Mouse (Mus musculus): Measurements from ENCODE around the gene Atp13a3. TPM values are rescaled to one million over a fixed set of nuclear protein-coding genes. Genes with fewer than 3 reads are reported as not detected.

Gene Atp13a3
- polyA plus RNA-seq, 1 experiment from 2014 or later: 10.2 TPM

DNA sequence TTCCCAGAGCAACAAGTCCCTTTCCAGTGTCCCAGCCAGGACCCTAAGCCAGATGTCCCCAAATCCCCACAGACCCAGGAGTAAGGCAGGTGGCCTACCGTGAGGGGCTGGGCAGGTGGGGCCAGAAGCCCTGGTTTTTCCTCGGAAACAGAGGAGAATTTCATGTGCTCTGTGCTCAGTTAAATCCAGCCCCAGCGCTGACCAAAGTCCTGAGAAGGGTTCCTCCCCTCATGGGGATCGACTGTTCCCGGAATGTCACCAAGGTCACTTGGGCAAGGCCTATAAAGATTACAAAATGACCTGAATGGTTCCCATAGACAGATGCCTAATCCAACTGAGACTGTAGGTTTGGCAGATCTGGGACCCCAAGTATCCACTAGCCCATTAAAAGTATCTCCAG lies 138.4 kb downstream of the Atp13a3 start, which contains the start of gene Cpn2:
Gene Cpn2, minus strand, starts transcription at position 141 of the 400 bp plus-strand sequence.
- 66% methylated on average over 5 of the region's 5 CpGs for WGBS
- Histone ChIP-seq H3K9me3 (no peaks in the 10 kb centered on the region), H3K36me3 (no peaks in the 10 kb centered on the region), H3K4me3 (no peak within 1 kb of the TSS), H3K9ac (no peak within 1 kb of the TSS), H3K27me3 (no peaks in the 10 kb centered on the region), H3K27ac (no peak within 1 kb of the TSS), H3K4me2 (no peak within 1 kb of the TSS), H3K4me1 (peaks cover 24% of the 10 kb centered on the region)
- ATAC-seq (ENCODE audit: insufficient number of reproducible peaks, low FRiP score, low TSS enrichment, low read depth): no peak

DNA sequence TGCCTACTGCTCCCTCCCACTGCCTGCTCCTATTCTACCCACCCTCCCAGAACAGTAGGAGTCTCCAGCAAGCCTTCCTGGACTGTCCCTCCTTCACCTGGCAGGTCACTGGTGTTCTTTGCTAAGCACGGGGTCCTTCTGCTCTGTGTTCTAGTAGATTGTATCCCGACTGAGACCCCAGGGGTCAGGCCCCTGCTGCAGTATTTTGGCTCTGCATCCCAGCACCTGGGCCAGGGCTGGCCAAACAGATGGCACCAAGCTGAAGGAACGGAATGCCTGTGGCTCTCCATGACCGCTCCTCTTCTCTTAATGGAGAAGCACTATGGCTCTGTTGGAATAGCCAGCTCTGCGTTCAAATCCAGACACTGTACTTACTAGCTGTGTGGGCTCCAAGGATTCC lies 139.2 kb downstream of the Atp13a3 start:
- H3K9ac ChIP-seq: no peak overlapping the region
- no peak for ATAC-seq (ENCODE audit: insufficient number of reproducible peaks, low FRiP score, low TSS enrichment, low read depth)
- 76% methylated on average over 5 of the region's 5 CpGs for WGBS
- no peaks in the 10 kb centered on the region for H3K27me3 ChIP-seq
- H3K36me3 ChIP-seq: no peaks in the 10 kb centered on the region
- no peak overlapping the region for H3K27ac ChIP-seq
- H3K4me2 ChIP-seq: no peak overlapping the region
- no peak overlapping the region for H3K4me3 ChIP-seq
- peaks cover 16% of the 10 kb centered on the region for H3K4me1 ChIP-seq
- H3K9me3 ChIP-seq: no peaks in the 10 kb centered on the region

DNA sequence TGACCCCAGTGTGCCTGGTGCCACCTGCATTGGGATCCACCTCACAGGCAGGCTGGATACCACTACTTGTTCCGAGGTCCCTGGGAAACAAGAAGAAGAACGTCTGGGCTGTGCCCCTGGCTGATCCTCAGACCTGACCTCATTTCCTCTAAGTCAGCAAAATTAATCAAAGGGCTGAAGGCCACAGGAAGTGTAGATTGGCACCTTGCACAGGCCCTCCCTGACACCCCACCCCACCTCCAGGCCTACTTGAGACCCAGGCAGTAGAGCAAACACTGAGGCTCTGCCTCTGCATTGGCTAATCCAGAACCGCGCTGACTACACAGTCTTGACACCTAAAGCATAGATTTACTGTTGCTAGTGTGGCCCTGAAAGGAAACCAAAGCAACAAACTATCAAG lies 140.2 kb downstream of the Atp13a3 start:
- WGBS: 65% methylated on average over 4 of the region's 4 CpGs
- H3K27me3 ChIP-seq: no peaks in the 10 kb centered on the region
- H3K4me3 ChIP-seq: no peak overlapping the region
- H3K9me3 ChIP-seq: no peaks in the 10 kb centered on the region
- H3K4me2 ChIP-seq: no peak overlapping the region
- H3K36me3 ChIP-seq: no peaks in the 10 kb centered on the region
- 0 out of 2 replicates have a peak, but pooled peaks cover 7% of the 10 kb centered on the region for H3K4me1 ChIP-seq
- H3K9ac ChIP-seq: no peak overlapping the region
- H3K27ac ChIP-seq: no peak overlapping the region
- ATAC-seq (ENCODE audit: insufficient number of reproducible peaks, low FRiP score, low TSS enrichment, low read depth): no peak

DNA sequence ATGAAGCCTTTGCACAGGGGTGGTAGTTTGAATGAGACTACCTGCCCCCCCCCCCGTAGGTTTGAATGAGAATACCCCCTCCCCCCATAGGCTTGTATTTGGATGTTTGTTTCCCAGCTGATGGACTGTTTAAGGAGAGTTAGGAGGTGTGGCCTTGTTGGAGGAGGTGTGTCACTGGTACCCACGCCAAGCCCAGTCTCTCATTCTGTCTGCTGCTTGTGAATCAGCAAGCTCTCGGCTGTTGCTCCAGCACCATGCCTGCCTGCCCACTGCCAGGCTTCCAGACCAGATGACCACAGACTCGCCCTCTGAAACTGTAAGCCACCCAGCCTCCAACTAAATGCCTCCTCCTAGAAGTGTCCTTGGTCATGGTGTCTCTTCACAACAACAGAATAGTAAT lies 142.6 kb downstream of the Atp13a3 start:
- Histone ChIP-seq H3K9me3 (no peaks in the 10 kb centered on the region), H3K36me3 (no peaks in the 10 kb centered on the region), H3K4me2 (no peak overlapping the region), H3K4me1 (0 out of 2 replicates have a peak, but pooled peaks cover 2% of the 10 kb centered on the region), H3K27ac (no peak overlapping the region), H3K9ac (no peak overlapping the region), H3K27me3 (no peaks in the 10 kb centered on the region), H3K4me3 (no peak overlapping the region)
- 51% methylated on average over 4 of the region's 4 CpGs for WGBS
- ATAC-seq (ENCODE audit: insufficient number of reproducible peaks, low FRiP score, low TSS enrichment, low read depth): no peak

DNA sequence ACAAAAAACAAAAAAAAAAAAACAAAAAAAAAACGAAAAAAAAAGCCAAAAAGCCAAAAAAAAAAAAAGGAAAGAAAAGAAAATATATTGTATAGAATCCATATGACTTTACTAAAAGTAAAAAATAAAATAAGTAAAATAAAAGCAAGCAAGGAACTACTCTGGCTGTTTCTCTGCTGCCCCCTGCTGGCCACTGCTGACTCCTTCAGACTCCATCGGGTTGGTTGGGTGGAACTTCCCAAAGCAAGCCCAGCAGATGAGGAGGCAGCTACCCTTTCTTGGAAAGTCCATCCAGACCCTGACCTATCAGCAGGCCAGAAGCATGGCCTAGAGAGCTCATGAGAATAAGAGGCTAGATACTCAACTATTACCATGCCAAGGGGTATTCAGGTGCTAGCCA lies 143.1 kb downstream of the Atp13a3 start:
- Histone ChIP-seq H3K36me3 (no peaks in the 10 kb centered on the region), H3K4me3 (no peak overlapping the region), H3K4me1 (0 out of 2 replicates have a peak, but pooled peaks cover 2% of the 10 kb centered on the region), H3K9me3 (no peaks in the 10 kb centered on the region), H3K27ac (no peak overlapping the region), H3K4me2 (no peak overlapping the region), H3K27me3 (no peaks in the 10 kb centered on the region), H3K9ac (no peak overlapping the region)
- 2% methylated on average over 2 of the region's 2 CpGs for WGBS
- no peak for ATAC-seq (ENCODE audit: insufficient number of reproducible peaks, low FRiP score, low TSS enrichment, low read depth)

Other genes with a start within 250 kb of the Atp13a3 start
- not detected in 2 replicates for gene Cpn2, start 138.5 kb downstream of the Atp13a3 start, polyA plus RNA-seq (2015; fragmentation: Nextera tagmentation; extraction: Ambion mirVana)
- 1.8 and 2.1 TPM in 2 replicates for gene Lrrc15, start 122.7 kb downstream of the Atp13a3 start, polyA plus RNA-seq (2015; fragmentation: Nextera tagmentation; extraction: Ambion mirVana)
- 0.48 and 0.55 TPM in 2 replicates for gene Gp5, start 95.2 kb downstream of the Atp13a3 start, polyA plus RNA-seq (2015; fragmentation: Nextera tagmentation; extraction: Ambion mirVana)
- gene Tmem44, start 144.9 kb upstream of the Atp13a3 start, polyA plus RNA-seq (2015; fragmentation: Nextera tagmentation; extraction: Ambion mirVana): 17.1 and 18.8 TPM in 2 replicates
- gene Lsg1, start 181.6 kb upstream of the Atp13a3 start, polyA plus RNA-seq (2015; fragmentation: Nextera tagmentation; extraction: Ambion mirVana): 57.2 and 66.1 TPM in 2 replicates
- 23.2 and 25.6 TPM in 2 replicates for gene Fam43a, start 193.7 kb upstream of the Atp13a3 start, polyA plus RNA-seq (2015; fragmentation: Nextera tagmentation; extraction: Ambion mirVana)

All from limb, embryonic 15.5 days (tissue).